ENCODE assay signal across 10 mouse cellular contexts in the genomic region with DNA sequence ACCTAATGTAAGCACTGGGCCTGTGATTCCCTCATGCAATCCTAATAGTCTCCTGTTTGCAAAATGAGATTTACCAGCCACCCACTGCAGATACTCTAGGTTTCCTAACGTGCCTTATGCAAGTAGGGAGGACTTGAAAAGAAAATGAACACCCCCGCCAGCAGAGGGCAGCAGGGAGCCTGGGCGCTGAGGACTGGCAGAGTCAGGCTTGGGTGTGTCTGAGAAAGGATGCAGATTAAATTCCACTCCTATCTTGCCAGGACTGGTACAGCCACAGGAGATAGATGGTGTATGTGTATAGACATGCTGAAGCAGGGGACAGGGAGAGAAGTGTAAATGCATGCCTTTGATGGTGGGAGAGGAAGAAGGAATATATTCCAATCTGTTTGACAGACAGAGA. TPM values are rescaled to one million over a fixed set of nuclear protein-coding genes. Genes with fewer than 3 reads are reported as not detected.
A peak's percentile ranks its signal among the peaks of the same experiment; 100 is the strongest.
DNase-seq lines count a peak whose midpoint lies in the region; ATAC-seq and TF ChIP-seq lines count a peak whose summit lies in the region.
"Had no signal": no experiment of that assay in that cellular context is flagged by ENCODE, and none has a peak within 500 bp of the region (broad histone marks: within the 10 kb centered on the region; RNA-seq: fewer than 3 reads in every experiment).

No protein-coding gene starts in this region.

- TF ChIP-seq CTCF in ES-Bruce4 (IDR thresholded peaks at IDR 0.05; ENCODE audit: low read depth, low read length): peak; percentile 63

- H3K9ac ChIP-seq in hindbrain, embryonic 11.5 days (ENCODE audit: low read depth, low read length): no peak overlapping the region
- H3K9ac ChIP-seq in hindbrain, embryonic 13.5 days: no peak overlapping the region
- H3K9ac ChIP-seq in ES-Bruce4 (ENCODE audit: low read depth, poor library complexity, severe bottlenecking): no peak overlapping the region
- no peak overlapping the region for H3K9ac ChIP-seq in liver, embryonic 13.5 days
- H3K9ac ChIP-seq: embryonic facial prominence, embryonic 12.5 days had no signal

- H3K27me3 ChIP-seq in hindbrain, embryonic 11.5 days (ENCODE audit: control insufficient read depth, insufficient read depth, low read length): no peaks in the 10 kb centered on the region
- H3K27me3 ChIP-seq in hindbrain, embryonic 13.5 days: 0 out of 2 replicates have a peak, but pooled peaks cover under 1% of the 10 kb centered on the region
- H3K27me3 ChIP-seq in ES-Bruce4 (ENCODE audit: control insufficient read depth, insufficient read depth, low read length, poor library complexity, severe bottlenecking): no peaks in the 10 kb centered on the region
- no peaks in the 10 kb centered on the region for H3K27me3 ChIP-seq in liver, embryonic 13.5 days
- H3K27me3 ChIP-seq: embryonic facial prominence, embryonic 12.5 days had no signal

- no peak for TF ChIP-seq POLR2A in ES-Bruce4 (IDR thresholded peaks at IDR 0.05; ENCODE audit: insufficient read depth, low read length)

- no peaks in the 10 kb centered on the region for H3K36me3 ChIP-seq in hindbrain, embryonic 11.5 days (ENCODE audit: control insufficient read depth, insufficient read depth, low read length)
- no peaks in the 10 kb centered on the region for H3K36me3 ChIP-seq in hindbrain, embryonic 13.5 days
- H3K36me3 ChIP-seq in ES-Bruce4 (ENCODE audit: control insufficient read depth, insufficient read depth, low read length, poor library complexity, severe bottlenecking): no peaks in the 10 kb centered on the region
- no peaks in the 10 kb centered on the region for H3K36me3 ChIP-seq in liver, embryonic 13.5 days
- H3K36me3 ChIP-seq: embryonic facial prominence, embryonic 12.5 days had no signal

- no peak overlapping the region for H3K4me3 ChIP-seq in hindbrain, embryonic 11.5 days (ENCODE audit: low read depth, low read length)
- no peak overlapping the region for H3K4me3 ChIP-seq in hindbrain, embryonic 13.5 days
- no peak overlapping the region for H3K4me3 ChIP-seq in ES-Bruce4 (ENCODE audit: low read depth, low read length)
- no peak overlapping the region for H3K4me3 ChIP-seq in liver, embryonic 13.5 days (replicated peaks)
- H3K4me3 ChIP-seq: embryonic facial prominence, embryonic 12.5 days; megakaryocyte, embryonic 14.5 days had no signal

- H3K9me3 ChIP-seq in hindbrain, embryonic 11.5 days (ENCODE audit: control insufficient read depth, low read length): no peaks in the 10 kb centered on the region
- no peaks in the 10 kb centered on the region for H3K9me3 ChIP-seq in hindbrain, embryonic 13.5 days
- peaks cover 17% of the 10 kb centered on the region for H3K9me3 ChIP-seq in ES-Bruce4 (replicated peaks; ENCODE audit: control insufficient read depth, insufficient read depth, low read length, poor library complexity, severe bottlenecking)
- no peaks in the 10 kb centered on the region for H3K9me3 ChIP-seq in liver, embryonic 13.5 days (replicated peaks)
- H3K9me3 ChIP-seq: embryonic facial prominence, embryonic 12.5 days had no signal

- peak; percentile 38 for DNase-seq in hindbrain, embryonic 11.5 days (ENCODE audit: low spot score)
- peak; percentile 76 for DNase-seq in c-Kit-positive CD71-negative TER-119-negative erythroid progenitor cells, embryonic 14.5 days (ENCODE audit: low read depth)
- DNase-seq in heart, postnatal 4 days: peak; percentile 74
- DNase-seq in liver, embryonic 13.5 days: peak; percentile 73
- DNase-seq in right cerebral cortex, postnatal 25 days: peak; percentile 47
- DNase-seq in yolk sac, embryonic 10.5 days (ENCODE audit: low spot score): peak; percentile 31

- 47% methylated on average over 3 of the region's 3 CpGs for WGBS in hindbrain, embryonic 11.5 days
- WGBS in hindbrain, embryonic 13.5 days: 62% methylated on average over 3 of the region's 3 CpGs
- WGBS in liver, embryonic 13.5 days (ENCODE audit: insufficient replicate concordance): 22% methylated on average over 3 of the region's 3 CpGs

- H3K27ac ChIP-seq in hindbrain, embryonic 11.5 days (ENCODE audit: low read depth, low read length): no peak overlapping the region
- no peak overlapping the region for H3K27ac ChIP-seq in hindbrain, embryonic 13.5 days
- H3K27ac ChIP-seq in ES-Bruce4 (ENCODE audit: insufficient read depth, low read length): no peak overlapping the region
- H3K27ac ChIP-seq in liver, embryonic 13.5 days: no peak overlapping the region

- no peak for ATAC-seq in hindbrain, embryonic 11.5 days (ENCODE audit: low FRiP score)
- ATAC-seq in hindbrain, embryonic 13.5 days (ENCODE audit: low FRiP score): no peak
- peak; percentile 58; the same call in 1 of the 2 replicates for ATAC-seq in liver, embryonic 13.5 days (ENCODE audit: low read depth)

- H3K4me1 ChIP-seq in hindbrain, embryonic 11.5 days (replicated peaks; ENCODE audit: control insufficient read depth, insufficient read depth, low read length): no peaks in the 10 kb centered on the region
- H3K4me1 ChIP-seq in hindbrain, embryonic 13.5 days (replicated peaks): 0 out of 2 replicates have a peak, but pooled peaks cover 7% of the 10 kb centered on the region
- H3K4me1 ChIP-seq in ES-Bruce4 (ENCODE audit: control insufficient read depth, insufficient read depth, low read length): no peaks in the 10 kb centered on the region
- peaks cover 13% of the 10 kb centered on the region; the same call in 1 of the 2 replicates for H3K4me1 ChIP-seq in liver, embryonic 13.5 days (replicated peaks)
- H3K4me1 ChIP-seq: embryonic facial prominence, embryonic 12.5 days had no signal

- no peak overlapping the region for H3K4me2 ChIP-seq in hindbrain, embryonic 11.5 days (replicated peaks; ENCODE audit: low read depth, low read length)
- no peak overlapping the region for H3K4me2 ChIP-seq in hindbrain, embryonic 13.5 days
- H3K4me2 ChIP-seq in liver, embryonic 13.5 days: no peak overlapping the region
- H3K4me2 ChIP-seq: embryonic facial prominence, embryonic 12.5 days had no signal

- no peak for TF ChIP-seq EP300 in ES-Bruce4 (IDR thresholded peaks at IDR 0.05; ENCODE audit: insufficient read depth, low read depth, low read length)

RNA-seq across cellular contexts. Expression of a gene that starts 24.2 kb away (rescaled TPM):
- polyA plus RNA-seq in hindbrain, embryonic 11.5 days (2014; fragmentation: Nextera tagmentation; extraction: Ambion mirVana): 285 and 287 TPM in 2 replicates
- 216 TPM in 2 replicates for polyA plus RNA-seq in hindbrain, embryonic 13.5 days (2015; fragmentation: Nextera tagmentation; extraction: Ambion mirVana)
- 140 and 146 TPM in 2 replicates for polyA plus RNA-seq in ES-Bruce4 (2011; ENCODE audit: insufficient read depth, insufficient read length, low read depth, missing spikeins)
- 100 to 1,000 TPM; 165 to 176 TPM for total RNA-seq in heart, postnatal 4 days (2021)
- 131 and 147 TPM in 2 replicates for polyA plus RNA-seq in liver, embryonic 13.5 days (2015; fragmentation: Nextera tagmentation; extraction: Ambion mirVana)
